Mouse (Mus musculus) small intestine, adult 2 months (tissue): ENCODE results near the gene Zfp1.

Source experiments
- CTCF ChIP-seq: fragments of 200-500 bp; IDR thresholded peaks from 2 replicates; pipeline ENCODE4 v1.5.1; 2012; ENCODE audit warnings: low read depth, mild to moderate bottlenecking, control low read depth, inconsistent platforms, low read length, moderate library complexity, mixed read lengths; ENCODE audit not compliant: insufficient replicate concordance, insufficient read length; ENCODE audit errors: extremely low read depth
- POLR2A ChIP-seq: fragments of 200-500 bp; IDR thresholded peaks from 2 replicates; pipeline ENCODE4 v1.6.1; 2012; ENCODE audit warnings: low read depth, mild to moderate bottlenecking, control low read depth, inconsistent platforms, low read length, moderate library complexity

GRCm38 (mm10) chr8:111716603-111717487 lies 73.6 kb downstream of the Zfp1 start:
- TF ChIP-seq CTCF (no peak), POLR2A (no peak)
